Mouse (Mus musculus) urinary bladder, postnatal 4 days (tissue): ENCODE results near the gene P4ha3.

Experiments
- DNase-seq, 2 experiments: peaks; one replicate each; pipeline ENCODE4 v3.0.0; 2021 to 2022; ENCODE audit warnings: low spot score in 2 of 2

Gene P4ha3

GRCm38 (mm10) chr7:100305894-100306293 lies 20.6 kb downstream of the P4ha3 start:
- no peak for DNase-seq

GRCm38 (mm10) chr7:100307872-100308653 lies 22.7 kb downstream of the P4ha3 start:
- no peak for DNase-seq

DNA sequence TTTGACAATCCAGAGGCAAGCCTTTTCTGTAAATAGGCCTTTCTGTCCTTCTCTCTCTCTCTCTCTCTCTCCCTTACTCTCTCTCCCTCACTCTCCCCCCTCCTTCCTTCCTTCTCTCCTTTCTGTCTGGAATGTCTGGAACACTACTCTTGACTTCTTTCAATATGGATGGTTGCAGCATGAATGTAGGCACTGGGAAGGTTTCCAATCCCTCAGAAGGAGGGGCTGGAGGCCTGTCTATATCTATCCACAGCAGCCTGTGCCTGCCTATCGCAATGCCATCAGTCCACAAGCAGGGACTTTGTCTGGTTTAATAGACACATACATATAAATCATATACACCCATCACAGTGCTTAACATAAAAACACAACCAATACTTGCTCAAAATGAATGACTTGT lies 23.9 kb downstream of the P4ha3 start:
- DNase-seq: no peak

DNA sequence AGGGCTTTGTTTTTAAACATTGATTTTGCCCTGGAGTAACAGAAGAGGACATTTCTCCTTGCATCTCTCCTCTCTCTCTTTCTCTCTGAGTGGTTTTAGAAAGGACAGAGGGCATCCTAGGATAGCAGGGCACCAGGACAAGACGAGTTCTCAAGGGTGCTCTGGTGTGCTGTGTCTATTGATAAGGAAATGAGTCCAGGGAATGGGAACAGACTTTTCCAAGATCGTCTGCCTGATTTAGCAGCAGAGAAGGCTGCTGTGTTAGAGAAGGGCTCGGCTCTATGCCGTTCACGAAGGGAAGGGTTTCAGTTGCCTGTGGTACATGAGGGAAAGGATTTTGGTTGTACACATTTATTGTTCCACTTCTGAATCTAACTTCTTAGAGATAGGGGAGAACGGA lies 24.4 kb downstream of the P4ha3 start:
- no peak for DNase-seq

DNA sequence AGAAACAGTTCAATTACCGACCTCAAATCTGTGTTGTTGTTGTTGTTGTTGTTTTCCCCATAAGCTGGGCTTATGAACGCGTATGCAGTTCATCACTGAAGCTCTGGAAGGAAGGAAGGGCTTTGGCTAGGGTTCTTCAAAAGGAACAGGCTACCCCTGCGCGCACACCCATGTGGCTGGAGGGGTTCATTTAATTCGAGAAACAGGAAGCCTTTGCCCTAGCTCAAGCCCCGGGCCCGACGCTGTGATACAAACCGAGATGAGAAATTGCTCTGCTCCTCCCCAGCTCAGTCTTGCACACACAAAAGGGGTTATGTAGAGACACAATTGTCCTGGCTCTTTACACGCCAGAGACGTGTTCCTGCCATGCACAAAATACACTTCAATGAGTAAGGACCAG lies 25.0 kb downstream of the P4ha3 start:
- no peak for DNase-seq

DNA sequence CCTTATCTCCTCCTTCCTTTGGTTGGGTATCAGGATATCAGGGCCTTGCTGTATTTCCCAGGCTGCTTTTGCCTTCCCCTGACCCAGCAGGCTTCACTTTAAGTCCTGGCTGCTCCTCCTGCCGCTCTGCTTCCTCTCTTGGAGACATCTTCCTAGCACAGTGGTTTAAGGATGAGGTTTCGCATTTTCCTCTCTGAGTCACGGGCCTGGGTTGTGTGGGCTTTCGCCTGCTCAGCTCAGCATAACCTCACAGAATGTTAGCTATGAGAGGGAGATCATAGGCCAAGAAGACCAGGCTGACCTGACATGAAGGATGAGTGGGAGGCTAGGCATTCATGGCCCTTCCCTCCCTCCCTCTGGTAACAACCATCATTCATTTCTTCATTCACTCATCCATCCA lies 27.4 kb downstream of the P4ha3 start:
- DNase-seq: no peak

GRCm38 (mm10) chr7:100316924-100317323 lies 31.6 kb downstream of the P4ha3 start:
- DNase-seq: no peak

DNA sequence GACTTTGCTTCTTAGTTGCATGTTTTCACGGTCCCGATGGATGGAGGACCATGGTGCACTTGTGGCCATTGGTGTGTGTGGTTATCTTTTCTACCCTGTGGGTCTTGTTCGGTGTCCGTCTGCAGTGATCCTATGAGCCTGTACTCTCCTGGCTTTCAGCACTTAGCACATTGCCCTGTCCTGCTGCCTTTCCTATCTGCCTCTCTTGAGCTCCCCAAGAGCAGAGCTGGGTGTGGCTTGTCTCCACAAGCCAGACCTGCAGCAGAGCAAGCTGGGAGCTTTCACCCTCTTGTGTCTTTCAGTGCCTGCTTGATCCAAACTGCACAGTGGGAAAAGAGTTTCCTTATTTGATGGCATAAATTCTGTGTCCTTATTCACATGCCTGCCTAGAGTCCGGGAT lies 32.2 kb downstream of the P4ha3 start:
- DNase-seq: no peak

- no peak for DNase-seq
Measured at GRCm38 (mm10) chr7:100323721-100324120, 38.4 kb downstream of the P4ha3 start.

GRCm38 (mm10) chr7:100325482-100325881 lies 40.2 kb downstream of the P4ha3 start:
- peak in 1 of 2 experiments; percentile 66 for DNase-seq

GRCm38 (mm10) chr7:100327514-100327913 lies 42.2 kb downstream of the P4ha3 start:
- DNase-seq: no peak

- no peak for DNase-seq
Measured at GRCm38 (mm10) chr7:100328636-100329035, 43.3 kb downstream of the P4ha3 start.

GRCm38 (mm10) chr7:100331269-100331668 lies 45.9 kb downstream of the P4ha3 start:
- no peak for DNase-seq

GRCm38 (mm10) chr7:100335921-100336320 lies 50.6 kb downstream of the P4ha3 start:
- no peak for DNase-seq

DNA sequence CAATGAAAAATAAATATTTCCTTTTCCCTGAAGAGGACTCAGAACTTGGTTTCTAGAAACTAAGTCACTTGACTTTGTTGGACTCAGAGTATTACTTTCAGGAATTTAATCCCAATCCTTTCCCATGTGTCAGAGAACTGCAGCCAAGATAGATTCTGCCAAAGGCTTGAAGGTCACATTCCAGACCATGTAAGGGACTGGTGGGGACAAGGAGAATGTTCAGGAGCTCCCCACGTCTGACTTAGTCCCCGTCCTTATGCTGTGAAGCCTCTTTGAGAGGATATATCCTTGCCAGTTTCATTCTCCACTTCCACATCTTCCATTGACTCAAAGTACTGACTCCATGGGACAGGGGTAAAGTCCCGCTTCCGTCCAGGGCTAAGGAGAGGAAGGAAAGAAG lies 69.7 kb downstream of the P4ha3 start:
- DNase-seq: no peak

DNA sequence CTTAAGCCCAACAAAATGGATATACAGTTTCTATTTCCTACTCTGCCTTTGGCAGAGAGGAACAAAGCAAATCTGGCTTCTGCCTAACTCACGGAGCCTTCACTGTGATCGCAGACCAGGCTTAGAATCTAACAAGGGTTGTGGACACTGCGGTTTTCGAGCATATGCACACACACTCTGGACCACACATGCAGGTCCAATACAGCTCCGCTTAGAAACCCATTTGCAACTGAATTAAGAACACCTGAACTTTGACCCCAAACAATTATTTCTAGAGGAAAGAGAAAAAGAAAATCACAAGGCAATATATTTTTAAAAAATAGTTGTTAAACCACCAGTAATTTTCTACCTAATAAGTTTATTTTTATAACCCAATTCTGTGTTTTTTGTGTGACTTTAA lies 71.0 kb downstream of the P4ha3 start:
- DNase-seq: no peak

DNA sequence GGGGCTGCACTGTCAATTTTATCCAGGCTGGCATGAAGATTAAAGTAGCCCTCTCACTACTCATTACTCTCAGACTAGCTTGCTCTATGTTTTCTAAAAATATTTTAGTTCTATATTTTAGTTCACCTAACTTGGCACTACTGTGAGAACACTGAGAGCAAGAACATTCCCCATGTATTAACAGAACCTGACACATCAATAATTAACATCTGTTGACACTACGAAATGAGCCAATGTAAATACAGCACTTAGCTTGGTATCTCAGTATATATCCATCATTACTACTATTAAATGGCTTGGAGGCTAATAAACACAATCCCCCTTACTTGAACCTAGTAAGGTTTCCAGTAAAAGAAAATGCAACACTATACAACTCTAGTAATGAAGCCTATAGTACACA lies 71.4 kb downstream of the P4ha3 start:
- DNase-seq: no peak

DNA sequence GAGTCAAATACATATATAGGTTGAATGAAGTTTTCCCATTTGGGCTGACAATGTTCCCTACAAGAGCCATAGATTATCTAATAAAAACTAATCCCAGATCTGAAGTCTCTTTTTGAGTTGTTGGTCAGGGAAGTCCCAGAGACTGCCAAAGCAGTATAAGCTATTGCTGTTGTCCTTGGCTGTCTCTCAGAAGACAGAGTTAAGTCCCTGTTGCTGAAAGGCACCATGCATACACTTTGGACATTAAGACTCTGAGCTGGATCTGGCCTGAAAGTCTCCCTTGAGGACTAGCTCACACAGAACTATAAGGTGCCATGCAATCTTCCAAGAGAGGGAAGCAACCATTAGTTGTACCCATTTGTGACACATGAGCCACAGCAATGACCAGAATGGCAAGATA lies 72.5 kb downstream of the P4ha3 start:
- no peak for DNase-seq

DNA sequence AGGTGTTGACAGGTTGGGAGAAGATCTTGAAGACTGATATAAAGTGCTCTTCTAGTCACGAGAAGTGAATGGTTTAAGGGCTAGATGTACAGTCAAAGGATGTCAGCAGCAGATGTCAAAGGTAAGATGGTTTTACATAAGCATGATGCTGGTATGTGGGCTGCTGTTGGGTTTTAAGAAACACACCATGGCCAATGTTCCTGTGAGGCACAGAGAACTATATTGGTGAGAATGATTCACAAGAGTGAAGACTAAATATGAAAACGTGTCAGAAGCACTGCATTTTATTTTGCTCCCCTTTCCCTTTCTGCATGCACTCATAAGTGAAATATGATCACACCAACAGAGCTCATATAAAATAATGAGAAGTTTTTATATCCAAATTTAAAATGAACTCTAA lies 77.8 kb downstream of the P4ha3 start:
- DNase-seq: no peak

DNA sequence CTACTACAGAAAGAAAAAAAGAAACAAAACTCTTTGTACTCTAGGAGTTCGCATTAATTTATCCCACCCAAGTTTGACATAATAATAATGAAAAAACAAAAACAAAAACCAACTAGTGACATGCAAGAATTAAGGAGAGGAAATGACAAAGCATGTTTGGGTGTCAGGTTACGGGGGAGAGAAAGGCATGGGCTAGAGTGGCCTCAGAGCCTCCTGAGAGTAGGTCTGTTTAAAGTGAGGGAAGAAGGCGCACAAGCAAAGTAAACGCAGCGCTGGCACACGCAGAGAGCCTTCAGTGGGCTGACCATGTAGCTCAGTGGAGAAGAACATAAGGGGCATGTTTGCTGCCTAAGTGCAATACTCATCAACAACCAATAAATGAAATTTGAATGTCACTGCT lies 79.6 kb downstream of the P4ha3 start:
- DNase-seq: no peak
